Mouse (Mus musculus) embryo, embryonic 9.5 days (tissue): ENCODE data around the gene Tmem87b.

Experiments used
- DNase-seq: peaks from one replicate; pipeline ENCODE4 v3.0.0-alpha.2; 2017; ENCODE audit errors: extremely low spot score

The Tmem87b gene

DNA sequence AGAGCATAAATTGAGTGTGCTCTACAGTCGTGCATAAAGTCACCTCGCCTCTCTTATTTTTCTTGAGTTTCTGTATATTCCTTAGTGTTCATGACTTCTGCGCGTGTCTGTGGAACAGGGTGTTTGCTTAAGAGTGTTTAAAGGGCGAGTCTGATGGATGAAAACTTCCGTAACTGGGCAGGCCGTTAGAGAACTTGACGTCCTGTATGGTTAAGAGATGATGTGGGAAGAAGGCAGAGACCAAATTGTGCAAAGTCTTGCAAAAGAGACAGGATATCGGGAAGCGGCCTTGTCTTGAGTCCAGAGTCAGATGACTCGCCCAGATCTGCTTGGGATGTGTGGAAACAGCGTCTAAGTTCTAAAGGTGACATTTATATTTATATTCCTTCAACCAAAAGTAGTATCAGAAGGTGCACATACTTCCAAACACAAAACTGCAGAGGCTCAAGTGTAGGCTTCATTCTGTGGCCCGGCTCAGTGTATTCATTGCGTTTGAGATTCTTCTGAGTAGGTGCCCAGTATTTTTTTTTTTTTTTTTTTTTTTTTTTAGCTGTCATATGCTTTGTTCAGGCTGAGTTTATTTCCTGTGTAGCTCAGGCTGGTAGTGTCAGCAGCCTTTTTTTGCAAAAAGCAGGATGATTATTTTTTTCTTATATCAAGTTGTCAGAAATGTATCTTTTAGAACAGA is 1.2 kb downstream of the Tmem87b start:
- DNase-seq: no peak

DNA sequence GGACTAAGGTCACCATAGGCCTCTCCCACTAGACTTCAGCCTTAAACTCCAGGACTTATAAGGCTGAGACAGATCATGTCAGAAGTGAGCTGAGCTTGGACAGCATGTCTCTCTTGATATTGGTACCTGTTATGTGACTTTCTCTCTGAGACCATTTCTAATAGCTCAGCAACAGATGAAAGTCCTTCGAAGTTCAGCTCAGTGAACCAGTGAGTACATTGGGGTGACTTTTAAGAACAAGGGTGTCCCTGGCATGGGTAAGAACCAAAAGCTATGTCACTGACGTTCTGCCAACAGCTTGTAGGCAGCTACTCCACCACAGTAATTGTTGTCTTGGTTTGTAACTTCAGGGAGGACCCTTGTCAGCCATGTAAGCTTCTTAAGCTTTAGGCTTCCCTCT is 2.7 kb downstream of the Tmem87b start:
- DNase-seq: no peak

DNA sequence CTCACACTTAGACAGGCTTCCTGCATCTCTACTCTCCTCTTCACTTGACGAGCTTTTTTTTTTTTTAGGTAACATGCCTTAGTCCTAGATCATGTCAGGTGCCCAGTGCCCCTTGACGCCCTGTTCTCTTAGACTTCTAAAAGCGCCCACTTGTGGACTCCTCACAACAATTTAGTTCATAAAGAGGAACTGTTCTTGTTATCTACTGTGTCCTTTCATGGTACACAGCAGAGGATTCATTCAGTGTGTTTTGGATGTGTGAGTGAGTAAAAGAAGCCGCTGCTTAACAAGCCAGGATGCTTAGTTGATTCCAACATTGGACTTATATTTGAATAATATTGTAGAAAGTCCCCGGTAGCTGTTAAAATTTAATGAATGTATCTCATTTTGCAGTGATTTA is 6.0 kb downstream of the Tmem87b start:
- DNase-seq: no peak

DNA sequence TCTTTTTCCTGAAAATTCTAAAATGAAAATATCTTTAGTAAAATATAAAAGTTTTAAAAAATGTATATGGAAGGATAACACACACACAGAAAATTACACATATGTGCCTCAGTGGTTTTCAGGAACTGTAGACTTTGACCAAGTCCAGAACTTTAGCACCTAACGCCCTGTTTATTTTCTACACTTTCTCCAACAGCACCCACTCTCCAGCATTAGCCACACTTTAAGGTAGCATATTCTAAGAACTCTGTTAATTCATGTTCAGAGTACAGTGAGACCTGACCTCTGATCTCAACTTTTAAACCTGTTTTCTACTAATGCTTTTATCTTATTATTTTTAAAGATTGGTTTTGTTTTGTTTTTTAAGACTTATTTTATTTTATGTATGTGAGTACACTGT is 9.9 kb downstream of the Tmem87b start:
- DNase-seq: no peak

DNA sequence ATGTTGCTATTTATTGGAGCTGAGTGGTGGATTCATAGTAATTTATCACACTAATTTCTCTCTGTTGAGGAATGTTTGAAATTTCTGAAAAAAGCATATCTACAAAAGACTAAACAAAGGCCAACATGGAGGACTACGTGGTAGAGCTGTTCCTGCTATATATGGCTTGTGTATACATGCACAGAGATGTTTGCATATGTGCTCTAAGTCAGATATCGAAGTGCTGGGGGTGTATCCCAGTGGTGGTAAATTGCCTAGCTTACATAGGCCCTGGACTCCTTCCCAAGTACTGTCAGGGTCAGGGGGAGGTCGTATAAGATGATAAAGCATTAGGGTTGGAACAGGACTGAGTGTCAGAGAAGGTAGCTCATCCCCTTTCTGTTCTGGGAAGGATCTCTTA is 14.7 kb downstream of the Tmem87b start:
- no peak for DNase-seq

DNA sequence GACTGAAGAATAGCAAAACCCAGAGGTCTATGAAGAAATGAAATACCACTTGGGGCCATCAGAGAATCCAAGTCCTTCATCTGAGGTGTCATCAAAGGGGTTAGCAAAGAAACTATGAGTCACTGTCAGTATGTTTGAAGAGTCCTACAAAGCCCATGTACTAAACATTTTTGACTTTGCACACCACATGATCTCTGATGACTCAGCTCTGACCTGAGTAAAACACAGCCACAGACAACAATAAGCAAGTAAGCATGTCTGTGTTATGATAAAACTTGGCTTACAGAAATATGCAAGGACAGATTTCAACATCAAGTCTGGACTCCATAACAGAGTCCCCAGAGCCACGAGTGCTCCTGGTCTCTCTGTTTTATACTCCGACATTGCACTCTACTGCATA is 15.1 kb downstream of the Tmem87b start:
- DNase-seq: no peak

DNA sequence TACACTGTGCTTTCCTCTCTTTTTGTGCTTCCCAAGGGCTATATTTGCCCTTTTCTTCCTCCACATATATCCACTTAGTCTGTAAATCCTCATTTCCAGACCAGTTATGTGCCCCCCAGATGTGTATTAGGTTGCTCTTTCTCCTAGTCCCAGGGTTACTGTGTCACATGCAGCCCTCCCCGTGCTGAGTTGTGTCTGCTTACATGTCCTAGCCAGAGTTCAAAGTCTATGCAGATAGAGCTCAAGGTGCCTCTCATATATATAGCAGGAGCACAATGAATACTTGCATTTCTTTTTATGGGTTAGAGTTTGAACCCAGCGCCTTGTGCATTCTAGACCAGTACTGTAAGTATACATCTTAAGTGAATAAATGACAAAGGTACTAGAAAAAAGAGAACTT is 15.5 kb downstream of the Tmem87b start:
- DNase-seq: no peak

DNA sequence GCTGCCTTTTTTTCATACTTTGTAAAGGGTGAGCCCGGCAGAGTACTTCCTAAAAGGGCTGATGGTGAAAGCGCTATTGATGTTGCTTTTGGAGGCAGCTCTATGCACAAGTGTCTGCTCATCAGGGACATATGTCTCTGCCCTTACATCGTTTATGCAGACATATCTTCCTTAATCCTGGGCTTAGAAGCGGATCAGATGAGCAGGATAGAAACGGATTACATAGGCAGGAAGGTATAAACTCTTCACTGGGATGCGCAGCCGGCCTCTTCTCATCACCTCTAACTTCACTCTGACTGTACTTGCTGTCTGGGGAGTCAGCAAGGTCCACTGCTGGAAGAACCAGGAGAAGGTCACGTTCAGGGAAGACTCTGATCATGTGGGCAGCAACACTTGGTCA is 19.6 kb downstream of the Tmem87b start:
- DNase-seq: no peak

DNA sequence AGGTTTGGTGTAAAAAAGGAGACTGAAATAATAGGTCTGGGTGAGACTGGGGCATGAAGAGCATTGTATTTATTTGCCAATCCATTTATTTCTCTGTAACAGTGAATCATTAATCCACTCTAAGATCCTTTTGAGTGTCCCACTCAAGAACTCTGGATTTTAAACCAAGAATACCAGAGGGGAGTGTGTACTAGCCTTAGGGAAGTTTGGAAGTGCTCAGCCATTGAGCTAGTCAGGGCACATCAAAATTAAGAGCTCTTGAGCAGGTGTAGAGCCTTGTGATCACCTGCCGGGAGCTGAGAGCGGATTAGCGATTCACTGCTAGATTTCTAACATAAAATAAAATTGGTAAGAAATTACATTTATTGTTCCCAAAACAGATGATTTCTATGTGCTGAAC is 20.7 kb downstream of the Tmem87b start:
- no peak for DNase-seq

DNA sequence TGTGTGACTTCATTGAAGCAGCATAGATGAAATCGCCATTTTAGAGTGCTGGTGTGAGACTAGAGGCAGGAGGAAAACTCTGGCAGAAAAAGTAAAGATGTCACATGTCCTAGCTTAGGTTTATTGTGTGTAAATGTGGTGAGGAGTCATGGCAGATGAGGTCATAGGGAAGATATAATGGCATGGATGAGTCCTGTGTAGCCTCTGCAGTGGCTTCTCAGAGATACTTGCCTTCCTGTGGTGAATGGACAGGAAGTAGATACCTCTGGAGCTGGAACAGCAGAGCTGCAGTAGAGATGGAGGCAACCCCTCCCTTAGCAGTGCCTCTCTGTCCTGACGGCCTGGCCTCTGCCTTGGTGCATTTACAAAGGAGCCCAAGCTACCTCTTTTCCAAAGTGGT is 21.6 kb downstream of the Tmem87b start:
- no peak for DNase-seq

DNA sequence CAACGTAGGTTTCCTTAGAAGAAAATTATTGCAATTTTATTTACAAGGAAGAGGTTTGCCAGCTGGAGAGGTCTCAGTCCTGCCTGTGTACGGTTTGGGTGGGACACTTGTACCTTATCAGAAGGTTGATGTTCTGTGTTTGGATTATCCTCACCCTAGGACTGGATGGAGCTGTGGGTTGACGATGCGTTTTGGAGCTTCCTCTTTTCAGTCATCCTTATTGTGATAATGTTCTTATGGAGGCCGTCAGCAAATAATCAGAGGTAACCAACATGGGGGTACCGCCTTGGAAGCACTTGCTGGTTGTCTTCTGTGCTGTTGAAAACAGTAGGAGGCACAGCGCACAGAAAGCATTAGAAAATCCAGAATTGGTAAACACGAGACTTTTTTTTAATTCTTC is 24.5 kb downstream of the Tmem87b start:
- no peak for DNase-seq

DNA sequence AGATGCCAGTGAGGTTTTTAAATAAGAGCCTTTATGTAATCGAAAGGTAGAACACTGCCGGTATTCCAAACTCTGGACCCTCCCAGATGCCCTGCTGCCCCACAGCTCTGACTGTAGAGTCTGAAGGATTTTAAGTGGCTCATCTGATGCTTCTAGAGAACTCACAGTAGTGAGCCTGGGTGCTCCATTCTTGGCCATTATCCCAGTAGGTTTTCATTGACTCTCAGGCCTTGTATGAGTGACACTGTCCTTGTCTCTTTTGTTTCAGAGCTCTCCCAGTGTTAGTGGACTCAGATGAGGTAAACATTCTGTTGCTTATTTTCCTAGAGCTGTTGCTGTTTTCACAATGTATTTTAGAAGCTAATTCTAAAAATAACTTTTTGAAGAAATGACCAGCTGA is 32.1 kb downstream of the Tmem87b start:
- DNase-seq: no peak

DNA sequence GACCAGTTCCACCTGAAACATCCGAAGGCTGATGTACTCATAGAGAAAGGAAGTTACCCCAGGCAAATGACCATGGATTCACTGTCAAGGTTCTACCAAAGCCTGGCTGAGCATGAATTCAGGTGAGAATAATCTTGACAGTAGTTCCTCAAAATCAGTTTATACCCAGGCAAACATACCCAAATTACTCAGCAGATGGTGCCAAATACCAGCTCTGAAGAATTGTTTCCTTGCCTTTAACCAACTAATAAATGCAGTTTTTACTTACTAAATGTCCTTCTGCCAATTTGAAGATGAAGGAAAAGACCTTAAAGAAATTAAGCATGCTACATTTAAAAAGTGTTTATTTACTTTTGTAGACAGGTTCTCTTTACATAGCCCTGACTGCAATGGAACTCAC is 38.8 kb downstream of the Tmem87b start:
- no peak for DNase-seq

DNA sequence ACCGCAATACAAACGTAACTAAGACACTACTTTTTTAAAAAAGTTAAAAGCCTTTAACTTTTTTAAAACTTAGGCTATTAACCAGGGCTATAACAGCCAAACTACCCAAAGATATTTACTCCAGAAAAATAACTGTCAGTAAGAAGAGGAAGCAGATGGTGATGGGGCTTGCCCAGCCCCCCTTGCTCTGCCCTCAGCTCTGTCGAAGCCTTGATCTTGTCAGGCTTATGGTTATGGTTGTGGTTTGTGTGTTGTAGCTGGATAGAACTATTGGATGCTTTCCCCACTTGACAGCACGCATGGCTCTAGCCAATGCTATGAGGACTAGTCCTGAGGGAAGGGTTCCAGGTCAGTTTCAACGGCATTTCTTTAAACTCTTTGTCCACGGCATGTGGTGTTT is 41.0 kb downstream of the Tmem87b start:
- DNase-seq: no peak

DNA sequence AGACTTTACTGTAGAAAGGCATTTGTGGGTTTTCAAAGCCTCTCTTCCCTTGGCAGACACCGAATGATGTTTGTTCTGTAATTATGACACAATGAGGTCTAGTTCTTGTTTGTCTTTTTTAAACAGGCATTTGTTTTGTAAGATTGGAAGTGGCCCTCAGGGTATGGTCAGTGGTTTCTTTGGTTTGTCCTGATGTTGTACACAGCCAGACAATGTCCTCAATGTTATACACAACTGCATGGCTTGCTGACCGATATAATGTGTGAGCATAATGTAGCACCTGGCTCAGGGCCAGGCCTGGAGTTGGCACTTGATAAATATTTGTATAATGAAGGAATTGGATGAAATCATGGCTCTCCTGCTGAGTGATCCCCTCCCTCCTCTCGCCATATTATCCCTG is 41.9 kb downstream of the Tmem87b start:
- DNase-seq: no peak

DNA sequence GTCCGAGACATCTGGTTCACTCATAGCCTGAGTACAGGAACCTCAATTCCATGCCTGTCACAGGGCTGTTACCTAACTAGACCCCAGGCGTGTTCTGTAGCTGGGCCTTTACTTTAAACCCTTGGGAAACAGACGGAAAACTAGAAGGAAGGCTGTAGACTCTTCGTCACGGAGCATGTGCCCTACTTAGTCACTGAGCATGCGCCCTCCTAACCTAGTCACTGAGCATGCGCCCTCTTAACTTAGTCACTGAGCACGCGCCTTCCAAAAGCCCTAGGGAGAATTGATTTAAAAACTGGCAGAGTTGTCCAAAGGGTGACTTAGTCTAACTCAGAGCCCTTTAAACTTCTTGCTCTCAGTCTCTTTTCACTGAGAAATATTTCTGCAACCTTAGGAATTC is 44.7 kb downstream of the Tmem87b start, which contains the start of gene Fbln7:
TSS of gene Fbln7 (plus strand) at position 346 of the 400 bp plus-strand sequence.
- DNase-seq: no peak

DNA sequence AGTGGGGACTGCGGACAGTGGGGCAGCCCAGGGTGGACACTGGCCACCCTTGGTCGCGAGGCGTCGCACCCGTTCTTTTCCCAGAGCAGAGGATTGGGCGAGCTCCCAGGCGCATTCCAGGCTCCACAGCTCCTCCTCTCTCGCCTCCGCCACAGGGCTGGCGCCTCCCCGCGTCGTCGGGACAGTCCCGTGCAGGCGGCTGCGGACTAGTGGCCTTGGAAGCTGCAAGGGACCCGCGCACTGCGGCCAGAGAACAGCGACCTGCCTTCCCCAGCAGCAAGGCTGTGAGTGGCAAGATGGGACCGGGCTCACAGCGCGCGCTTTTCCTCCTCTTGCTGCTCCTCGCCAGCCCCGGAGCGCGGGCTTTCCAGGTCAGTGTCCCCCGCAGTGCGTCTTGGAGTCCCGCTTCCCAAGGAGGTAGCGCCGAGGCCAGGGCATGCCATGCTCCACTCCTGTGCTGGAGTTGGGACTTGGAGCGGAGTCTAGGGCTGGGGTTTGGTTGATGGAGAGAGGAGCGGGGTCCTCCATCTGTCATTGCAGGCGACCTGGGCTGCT is 45.9 kb downstream of the Tmem87b start:
- DNase-seq: peak; percentile 80

DNA sequence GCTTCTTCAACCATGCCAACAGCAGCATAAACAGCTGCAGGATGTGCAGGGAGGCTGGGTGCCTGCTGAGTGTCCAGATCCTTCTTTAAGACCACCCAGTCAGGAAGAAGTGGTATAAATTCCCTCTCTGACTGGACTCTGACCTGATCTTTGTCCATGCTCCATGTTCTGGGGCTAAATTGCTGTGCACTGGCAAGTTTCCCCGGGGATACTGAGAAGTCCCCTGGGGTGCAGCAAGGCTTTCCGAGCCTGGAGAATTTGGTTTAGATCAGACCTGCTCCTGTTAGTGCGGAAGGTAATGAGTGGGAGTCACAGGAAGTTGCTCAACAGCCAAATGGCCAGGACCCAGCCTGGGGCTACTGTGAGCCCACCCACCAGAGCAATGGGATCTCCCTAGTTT is 47.1 kb downstream of the Tmem87b start:
- no peak for DNase-seq

DNA sequence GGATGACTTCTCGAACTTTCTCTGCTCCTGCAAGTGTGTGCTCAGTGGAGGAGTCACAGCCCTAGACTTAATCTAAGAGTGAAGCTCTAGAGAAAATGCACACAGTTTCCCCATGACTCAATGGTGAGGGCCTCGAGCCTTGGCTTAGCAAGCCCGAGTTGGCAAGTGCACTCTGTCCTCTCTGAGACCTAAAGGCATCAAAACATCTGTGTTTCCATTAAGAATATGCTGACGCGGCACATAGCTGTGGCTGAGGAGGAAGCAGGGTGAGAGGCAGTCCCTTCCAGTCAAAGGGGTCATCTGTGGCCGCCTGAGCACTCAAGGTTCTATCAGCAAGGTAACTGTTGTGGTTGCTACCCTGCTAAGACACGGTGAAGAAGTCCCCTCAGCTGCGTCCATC is 53.7 kb downstream of the Tmem87b start:
- no peak for DNase-seq

DNA sequence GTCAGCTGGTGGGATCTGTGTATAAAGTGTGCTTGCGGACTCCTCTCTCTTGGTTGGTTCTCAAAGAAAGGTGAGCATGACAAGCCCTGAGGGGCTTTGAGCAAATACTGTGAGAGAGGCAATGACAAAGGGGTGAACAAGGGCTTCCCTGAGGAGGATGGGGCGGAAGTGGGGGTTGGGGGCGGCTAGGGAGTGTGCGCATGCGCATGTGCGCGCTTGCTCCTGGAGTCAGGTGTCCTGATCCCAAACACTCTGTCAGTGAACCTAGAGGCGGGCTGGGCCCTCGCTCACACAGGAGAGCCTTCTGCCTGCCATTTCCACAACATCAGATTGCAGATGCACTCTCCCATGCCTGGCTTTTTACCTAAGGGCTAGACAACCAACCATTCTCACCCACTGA is 54.3 kb downstream of the Tmem87b start:
- no peak for DNase-seq

DNA sequence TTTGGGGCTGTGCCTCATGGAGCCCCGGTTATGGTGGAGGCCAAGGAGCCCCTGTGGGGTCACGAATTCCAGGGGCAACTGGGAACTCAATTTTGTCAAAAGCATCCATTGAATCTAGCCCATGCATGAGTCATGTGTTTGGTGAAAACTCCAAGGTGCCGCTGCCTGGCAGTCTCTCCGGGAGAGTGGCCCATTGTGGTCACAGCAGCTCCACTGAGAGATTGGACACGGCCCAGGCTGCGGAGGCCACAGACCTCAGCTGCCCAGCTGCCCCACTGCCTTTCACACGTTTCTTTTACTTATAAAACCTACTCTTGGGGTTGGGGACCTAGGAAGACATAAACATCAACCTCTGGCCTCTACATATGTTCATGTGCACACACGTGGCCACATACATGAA is 57.6 kb downstream of the Tmem87b start:
- DNase-seq: no peak

DNA sequence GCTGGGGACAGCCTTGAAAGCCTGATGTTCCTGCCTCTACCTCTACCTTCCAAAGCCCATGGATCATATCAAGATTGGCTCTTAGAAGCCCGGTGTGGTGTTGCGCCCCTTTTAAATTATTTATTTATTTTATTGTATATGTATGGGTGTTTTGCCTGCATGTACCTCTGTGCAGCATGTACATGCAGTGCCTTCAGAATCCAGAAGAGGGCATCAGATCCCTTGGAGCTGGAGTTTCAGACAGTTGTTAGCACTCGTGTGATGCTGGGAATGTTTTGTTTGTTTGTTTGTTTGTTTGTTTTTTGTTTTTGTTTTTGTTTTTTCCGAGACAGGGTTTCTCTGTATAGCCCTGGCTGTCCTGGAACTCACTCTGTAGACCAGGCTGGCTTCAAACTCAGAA is 63.3 kb downstream of the Tmem87b start:
- no peak for DNase-seq

DNA sequence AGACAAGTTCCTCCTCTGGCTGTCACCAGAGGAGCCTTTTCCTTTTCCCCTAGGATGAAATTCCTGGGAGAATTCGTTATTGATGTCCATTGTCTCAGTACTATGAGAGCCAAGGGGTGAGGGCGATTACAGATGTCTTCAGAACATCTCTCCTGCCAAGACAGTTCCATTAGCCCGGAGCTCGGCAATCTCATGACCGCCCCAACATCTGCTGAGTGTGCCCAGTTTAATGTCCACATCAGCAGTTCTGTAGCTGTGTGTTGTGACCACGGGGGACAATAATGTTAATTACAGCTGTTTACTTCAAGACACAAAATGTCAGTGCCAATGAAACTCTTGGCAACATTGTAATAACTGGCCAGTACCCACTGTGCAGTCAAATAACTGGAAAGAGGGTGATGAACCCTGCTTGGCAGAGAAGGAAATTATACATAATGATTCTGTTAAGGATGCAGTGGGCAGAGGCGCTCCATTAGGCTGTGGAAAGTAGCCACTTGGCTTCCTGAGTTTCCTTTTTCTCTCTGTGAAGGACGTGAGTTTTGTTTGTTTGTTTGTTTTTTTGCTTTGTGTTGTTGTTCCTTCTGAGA is 67.4 kb downstream of the Tmem87b start:
- DNase-seq: no peak
